Mouse (Mus musculus): ENCODE measurements around the gene Arhgap15. TPM values are rescaled to one million over a fixed set of nuclear protein-coding genes. Genes with fewer than 3 reads are reported as not detected.

The Arhgap15 gene
- total and polyA plus RNA-seq, 2 experiments, result 0.12 to 2.4 TPM

GRCm38 (mm10) chr2:44444938-44445337, 696.3 kb downstream of the Arhgap15 start:
- H3K4me3 ChIP-seq (ENCODE audit: insufficient read depth, low read depth, low read length), result no peak overlapping the region
- no peaks in the 10 kb centered on the region for H3K79me2 ChIP-seq (ENCODE audit: control insufficient read depth, insufficient read depth, low read length)
- no peaks in the 10 kb centered on the region for H3K27me3 ChIP-seq (ENCODE audit: control insufficient read depth, insufficient read depth, low read length)
- no peaks in the 10 kb centered on the region for H3K36me3 ChIP-seq (ENCODE audit: control insufficient read depth, insufficient read depth, low read length)
- no peaks in the 10 kb centered on the region for H3K4me1 ChIP-seq (ENCODE audit: control insufficient read depth, insufficient read depth, low read length)
- WGBS, result 53% methylated on average over 2 of the region's 2 CpGs
- no peak overlapping the region for H3K9ac ChIP-seq (ENCODE audit: low read depth, low read length)
- TF ChIP-seq CTCF (IDR thresholded peaks at IDR 0.05; ENCODE audit: low read depth, low read length) (no peak), POLR2A (IDR thresholded peaks at IDR 0.05; ENCODE audit: extremely low read depth, insufficient read depth, low read length) (no peak)
- no peak overlapping the region for H3K27ac ChIP-seq (replicated peaks; ENCODE audit: insufficient read depth, low read depth, low read length)
- no peak for DNase-seq (ENCODE audit: extremely low read depth, low read depth, low spot score)

Other genes with a start within 250 kb of the Arhgap15 start
- 130 and 154 TPM in 2 replicates for gene Kynu, start 193.5 kb upstream of the Arhgap15 start, total RNA-seq (2014; rRNA removed)
- 52.8 and 54.1 TPM in 2 replicates for gene Kynu, start 193.5 kb upstream of the Arhgap15 start, polyA plus RNA-seq (2012; rRNA removed)